Mouse (Mus musculus) Muller cell, postnatal 12 days (primary cell): ENCODE data around the gene Galnt2.

ENCODE experiments used
- DNase-seq: peaks from one replicate; pipeline ENCODE4 v3.0.0-alpha.2; 2015; ENCODE audit errors: inconsistent ontology term

The Galnt2 gene

DNA sequence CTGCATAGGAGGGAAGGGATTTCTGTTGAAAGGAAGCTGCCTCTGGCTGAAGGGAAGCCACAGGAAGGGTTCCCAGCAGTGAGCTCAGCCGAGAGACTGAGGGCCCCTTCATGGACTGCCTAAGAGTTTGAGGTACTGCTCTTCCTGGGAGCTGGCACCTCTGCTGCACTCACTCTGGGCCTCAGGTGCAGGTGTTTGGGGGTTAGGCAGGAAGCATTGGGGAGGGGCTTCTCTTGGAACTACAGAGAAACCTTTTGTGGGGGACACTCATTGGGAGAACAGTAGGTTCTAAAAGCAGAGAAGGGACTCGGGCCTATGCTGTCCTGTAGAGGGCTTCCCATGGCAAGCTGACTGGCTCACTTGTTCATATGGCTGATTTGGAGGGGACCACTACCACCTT is 3.3 kb downstream of the Galnt2 start:
- DNase-seq, result no peak

DNA sequence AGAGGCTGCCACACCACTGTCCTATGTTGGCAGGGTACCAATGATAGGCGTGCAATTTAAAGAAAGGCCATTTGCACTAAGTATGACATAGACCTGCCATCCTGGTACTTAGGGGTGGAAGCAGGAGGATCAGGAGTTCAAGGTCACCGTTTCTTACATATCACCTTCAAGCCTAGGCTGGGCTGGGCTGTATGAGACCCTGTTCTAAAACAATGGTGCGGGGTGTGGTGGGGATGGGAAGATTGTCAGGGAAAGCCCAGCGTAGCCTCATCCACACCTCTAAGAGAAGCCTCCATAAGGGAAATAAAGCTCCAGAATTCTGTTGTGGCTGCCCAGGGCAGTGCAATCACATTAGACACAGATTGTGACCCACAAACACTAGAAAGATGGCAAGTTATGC is 4.3 kb downstream of the Galnt2 start:
- DNase-seq, result no peak

DNA sequence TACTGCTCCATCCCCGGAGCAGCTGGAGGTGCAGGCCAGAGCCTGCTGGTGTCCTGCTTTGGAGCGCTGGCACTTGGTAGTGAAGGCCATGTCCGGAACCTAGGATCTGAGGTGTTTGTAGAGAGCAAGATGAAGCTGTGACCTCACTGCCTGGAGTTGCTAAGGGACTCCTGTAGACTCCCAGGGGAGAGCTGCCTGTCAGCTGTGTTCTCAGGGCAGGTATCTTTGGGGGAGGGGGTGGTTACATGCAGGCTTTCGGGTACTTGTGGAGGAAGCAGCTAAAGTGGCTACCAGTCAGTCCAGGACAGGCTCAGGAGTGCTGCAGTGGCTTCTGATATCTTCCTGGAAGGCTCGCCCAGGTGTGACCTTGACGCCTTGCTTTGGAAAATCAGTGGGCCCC is 8.2 kb downstream of the Galnt2 start:
- no peak for DNase-seq

DNA sequence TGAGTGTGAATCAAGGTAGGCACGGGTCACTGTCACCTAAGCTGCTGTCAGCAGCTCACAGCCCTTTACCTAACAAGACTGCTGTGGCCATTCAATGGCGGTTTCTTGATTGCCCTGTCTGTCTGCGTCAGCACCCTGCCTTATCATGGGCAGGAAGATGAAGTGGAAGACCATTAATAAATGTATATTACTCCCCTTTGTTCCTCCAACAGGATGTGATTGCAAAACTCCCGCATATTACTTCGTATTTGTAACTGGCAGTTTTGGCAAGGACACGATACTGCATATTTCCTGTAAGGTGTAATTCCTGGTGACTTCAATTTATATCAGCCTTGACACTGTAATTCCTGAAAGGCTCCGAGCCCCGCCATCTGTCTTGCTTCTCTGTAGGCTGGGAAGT is 9.7 kb downstream of the Galnt2 start:
- no peak for DNase-seq

DNA sequence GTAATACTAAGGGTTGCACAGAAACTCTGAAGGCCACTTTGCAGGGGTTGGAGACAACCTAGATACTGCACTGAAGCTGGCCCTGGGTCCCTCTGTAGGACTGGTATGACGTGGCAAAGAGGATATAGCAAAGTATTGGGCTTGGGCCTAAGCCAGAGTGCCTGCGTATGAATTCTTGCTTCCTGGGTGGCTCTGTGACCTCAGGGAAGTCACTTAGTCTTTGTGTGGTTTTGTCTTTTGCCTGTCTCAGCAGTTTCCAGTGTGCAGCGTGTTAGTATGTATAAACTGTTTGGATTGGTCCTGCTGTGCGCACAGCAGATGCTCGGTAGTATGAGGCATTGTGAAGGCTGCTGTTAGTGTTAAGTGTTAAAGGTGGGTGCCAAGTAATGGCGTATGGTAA is 11.0 kb downstream of the Galnt2 start:
- DNase-seq, result no peak

DNA sequence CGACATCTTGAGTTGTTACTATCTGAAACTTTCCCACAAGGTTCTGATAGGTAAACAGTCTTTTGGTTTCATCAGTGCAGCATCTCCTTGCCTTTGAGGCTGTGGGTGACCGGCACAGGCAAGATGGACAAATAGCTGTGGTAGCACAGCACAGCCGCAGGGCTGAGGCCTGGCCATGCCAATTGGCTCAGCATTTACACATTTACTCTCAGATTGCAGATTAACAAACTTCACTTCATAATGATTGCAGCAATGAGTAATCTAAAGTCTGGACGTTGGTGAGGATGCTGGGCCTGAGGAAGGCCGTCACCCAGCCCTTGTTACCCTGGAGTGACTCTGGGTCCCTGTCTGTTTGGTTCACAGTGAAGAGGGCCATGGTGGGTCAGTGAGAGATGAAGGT is 11.7 kb downstream of the Galnt2 start:
- DNase-seq, result no peak

DNA sequence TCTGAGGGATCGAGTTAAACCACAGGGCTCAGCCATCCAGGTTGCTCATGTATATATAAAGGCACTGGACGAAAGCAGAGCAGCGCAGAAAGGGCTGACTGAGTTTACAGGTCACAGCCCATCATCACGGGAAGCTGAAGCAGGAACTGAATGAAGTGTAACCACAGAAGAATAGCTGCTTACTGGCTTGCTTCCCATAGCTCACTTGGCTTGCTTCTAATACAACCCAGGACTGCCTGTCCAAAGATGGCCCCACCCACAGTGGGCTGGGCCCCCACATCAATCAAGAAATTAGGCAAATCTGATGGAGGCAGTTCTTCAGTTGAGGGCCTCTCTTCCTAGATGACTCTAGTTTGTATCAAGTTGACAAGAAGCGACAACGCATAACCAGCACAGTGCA is 16.4 kb downstream of the Galnt2 start:
- DNase-seq, result peak; percentile 48

DNA sequence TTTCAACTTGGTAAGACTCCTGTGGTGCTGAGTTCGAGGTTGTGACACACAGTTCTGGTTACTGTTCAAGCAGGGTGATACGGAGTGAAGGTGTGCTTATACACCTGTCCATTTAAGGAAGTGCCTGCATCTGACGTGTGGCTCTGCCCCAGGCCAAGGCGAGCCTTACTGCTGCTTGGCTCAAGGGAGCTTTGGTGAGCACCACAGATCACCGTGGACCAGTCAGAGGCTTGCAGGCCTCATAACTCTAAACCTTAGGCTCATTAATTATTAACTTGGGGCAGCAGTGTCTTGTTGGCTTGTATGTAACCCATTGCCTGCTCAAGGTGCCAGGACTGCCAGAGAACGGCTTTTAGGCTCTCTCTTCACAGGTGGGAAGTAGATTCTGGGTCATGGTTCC is 17.5 kb downstream of the Galnt2 start:
- no peak for DNase-seq

DNA sequence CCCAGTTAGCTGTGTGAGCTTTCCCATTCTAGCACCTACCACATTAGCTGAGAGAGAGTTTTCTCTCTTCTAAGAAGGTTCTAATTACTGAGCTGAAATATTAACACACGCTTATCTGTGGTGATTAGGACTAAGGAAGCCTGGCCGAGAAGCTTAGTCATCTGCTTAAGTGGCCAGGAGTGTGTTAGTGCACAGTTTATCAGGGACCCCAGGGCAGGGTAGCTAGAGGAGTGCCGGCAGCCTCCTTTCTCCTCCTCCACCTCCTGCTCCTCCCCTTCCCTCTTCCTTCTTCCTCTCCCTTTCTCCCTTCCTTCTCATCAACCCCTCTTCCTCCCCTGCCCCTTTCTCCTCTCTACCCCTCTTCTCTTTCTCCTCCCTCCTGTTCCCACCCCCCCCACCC is 19.1 kb downstream of the Galnt2 start:
- DNase-seq, result no peak

DNA sequence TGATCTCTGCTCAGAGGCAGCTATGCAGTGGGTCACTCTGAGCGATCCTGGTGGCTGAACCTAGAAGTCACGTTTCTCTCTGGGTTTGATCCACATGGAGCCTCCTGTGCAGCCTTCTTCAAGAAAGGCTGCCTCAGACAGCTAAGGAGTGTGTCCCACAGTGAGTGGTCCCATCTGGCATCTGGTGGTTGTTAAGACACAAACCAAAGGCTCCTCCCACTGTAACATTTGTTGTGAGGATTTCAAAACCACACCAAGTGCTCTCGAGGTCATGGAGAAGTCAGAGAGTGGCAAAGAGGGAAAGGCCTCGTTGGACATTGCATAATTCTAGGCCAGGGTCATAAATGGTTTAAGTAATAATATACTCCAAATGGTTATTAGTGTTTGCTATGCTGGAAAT is 19.6 kb downstream of the Galnt2 start:
- no peak for DNase-seq

DNA sequence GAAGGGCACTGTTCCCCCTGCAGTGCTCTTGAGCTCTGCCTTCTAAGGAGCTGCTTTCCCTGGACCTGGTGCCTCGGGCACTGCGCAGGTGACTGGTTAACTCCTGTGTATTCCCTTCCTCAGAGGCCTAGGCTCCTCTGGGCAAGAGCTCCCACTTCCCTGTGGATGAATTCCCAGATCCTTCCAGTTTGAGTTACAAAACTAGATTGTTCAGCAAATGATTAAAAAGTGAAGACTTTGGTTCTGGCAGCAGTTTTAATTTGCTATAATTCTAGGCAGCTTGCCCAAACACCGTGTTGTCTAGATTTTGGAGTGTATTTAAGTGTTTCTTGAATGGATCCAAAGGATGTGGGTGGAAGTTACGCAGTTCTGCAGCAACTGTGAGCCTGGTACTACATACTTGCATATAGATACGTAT is 21.4 kb downstream of the Galnt2 start:
- DNase-seq, result no peak

DNA sequence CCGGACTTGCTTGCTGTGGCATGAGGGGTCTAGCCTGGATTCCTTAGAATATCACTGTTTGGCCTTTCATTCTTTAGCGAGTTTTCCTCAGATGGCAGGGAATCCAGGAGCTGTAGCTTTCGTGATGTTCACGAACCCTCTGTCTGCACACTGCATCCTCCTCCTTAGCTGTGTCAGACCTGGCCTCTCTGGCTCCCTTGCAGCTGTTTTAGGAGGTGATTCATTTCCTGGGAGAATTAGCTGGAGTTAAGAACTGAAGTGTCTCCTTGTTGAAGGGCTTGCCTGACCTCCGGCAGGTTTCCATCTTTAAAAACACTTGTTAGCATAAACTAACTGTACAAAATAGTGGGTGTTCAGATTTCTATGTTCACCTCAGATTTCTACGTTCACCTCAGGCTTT is 22.7 kb downstream of the Galnt2 start:
- no peak for DNase-seq

DNA sequence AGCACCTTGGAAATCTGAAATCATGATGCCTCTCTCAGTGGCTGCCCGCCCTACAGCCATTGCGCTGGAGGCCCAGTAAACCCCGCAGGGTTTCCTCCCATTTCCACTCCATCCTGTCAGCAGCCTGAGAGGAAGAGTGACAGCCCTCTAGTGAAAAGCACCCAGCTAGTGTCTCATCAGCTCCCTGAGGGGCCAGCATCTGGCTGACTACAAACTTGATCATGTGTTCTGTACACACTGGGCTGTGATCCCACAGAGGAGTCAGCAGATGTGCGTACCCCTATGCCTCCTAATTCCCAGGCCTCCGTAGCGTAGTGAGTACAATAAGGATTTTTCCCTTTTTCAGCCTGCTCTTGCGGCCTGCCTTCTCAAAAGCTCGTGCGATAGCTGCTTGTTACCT is 25.6 kb downstream of the Galnt2 start:
- no peak for DNase-seq

DNA sequence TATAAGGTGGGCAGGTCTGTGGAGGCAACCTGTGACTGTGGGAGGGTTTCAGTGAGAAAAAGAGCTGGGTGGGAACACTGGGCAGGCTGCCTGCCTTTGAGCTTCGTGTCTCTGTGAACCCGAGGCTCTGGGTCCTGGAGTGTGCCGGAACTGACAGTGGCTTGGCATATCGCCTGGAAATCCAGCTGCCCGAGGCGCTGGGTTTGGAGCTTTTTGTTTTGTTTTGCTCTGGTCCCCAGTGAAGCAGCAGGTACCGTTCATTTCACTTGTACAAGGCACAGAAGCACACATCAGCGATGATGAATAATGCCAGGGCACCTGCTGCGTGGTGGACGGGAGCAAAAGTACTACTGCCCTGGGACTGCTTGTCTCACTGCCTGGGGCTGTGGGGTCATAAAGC is 26.2 kb downstream of the Galnt2 start:
- peak; percentile 83 for DNase-seq

DNA sequence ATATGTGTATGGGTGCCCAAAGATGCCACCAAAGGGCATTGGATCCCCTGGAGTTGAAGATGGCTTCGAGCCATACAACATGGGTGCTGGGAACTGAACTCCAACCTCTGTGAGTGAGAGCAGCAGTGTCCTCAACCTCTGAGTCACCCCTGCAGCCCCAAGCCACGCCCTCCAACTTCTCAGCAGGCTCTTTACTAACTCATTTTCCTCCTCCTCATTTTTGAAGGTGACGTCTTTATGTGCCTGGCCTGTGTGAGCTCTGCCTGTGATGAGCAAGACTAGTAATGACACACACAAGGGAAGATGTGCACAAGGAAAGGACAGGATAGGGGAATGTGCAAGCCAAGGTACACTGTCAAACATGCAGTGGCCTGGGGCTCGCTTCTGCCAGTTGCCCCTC is 28.0 kb downstream of the Galnt2 start:
- no peak for DNase-seq

DNA sequence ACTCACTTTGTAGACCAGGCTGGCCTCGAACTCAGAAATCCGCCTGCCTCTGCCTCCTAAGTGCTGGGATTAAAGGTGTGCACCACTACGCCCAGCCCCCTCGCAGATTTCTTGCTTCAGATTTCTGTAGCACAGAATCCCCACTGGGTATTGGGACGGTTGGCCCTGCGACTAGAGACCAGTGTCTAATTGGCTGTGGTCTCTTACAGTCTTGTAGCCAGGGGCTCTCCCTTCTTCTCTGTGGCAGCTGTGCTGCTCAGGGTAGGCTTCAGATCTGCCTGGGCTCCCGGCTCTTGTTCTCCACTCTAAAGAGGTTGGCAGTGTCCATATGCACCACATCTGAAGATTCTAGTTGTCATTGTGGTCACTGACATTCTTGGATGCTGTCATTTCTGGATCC is 28.7 kb downstream of the Galnt2 start:
- DNase-seq, result peak; percentile 42

DNA sequence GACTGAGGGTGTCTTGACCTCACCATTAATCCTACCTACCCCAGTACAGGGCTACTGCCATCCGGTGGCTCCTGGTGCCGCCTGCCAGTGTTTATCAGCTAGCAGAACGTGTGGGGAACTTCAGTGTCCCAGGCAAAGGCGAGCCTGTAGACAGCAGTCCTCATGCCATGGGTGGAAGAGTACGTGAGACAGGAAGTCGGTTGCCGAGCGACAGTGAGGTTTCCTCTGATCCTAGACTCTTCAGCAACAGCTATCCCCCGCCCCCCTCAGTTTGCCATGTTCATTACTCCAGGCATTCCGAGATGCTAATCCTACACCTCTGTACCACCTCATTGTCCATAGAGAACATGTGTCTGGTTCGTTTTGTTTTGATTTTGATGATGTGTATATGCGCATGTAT is 29.2 kb downstream of the Galnt2 start:
- DNase-seq, result no peak

DNA sequence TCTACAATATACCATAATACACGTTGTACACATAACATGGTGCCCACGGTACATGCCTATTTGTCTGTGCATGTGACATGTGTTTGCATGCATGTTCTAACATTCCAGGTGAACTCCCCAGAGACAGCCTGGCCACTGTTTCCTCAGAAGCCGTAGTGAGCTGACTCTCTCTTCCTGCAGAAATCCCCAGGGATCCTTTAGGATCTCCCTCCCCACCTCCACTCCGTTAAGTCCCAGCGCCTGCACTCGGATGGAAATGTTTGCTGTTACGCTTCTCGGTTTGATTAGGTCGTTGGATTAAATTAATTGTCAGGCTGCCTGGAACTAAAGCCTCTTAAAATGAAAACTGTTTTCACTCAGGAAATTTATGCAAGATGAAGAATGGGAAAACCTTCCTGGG is 31.9 kb downstream of the Galnt2 start:
- DNase-seq, result no peak

DNA sequence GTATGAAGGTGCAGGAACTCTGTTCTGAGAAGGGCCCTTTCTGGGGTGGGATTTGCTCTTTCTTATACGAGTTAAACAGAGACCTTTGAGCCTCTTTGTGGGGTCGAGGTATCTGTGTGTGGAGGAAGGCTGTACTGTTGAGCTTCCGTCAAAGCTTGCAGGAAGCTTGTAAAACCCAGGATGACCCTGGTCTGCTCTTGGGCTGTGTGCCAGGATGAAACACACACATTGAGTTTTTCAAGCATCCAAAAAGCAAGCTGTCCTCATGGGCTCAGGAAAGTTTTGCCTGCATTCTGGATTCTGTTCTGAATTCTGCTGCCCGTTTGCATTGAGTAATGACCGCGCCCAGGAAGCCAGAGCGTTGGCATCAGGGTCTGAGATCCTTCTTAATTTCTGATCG is 32.8 kb downstream of the Galnt2 start:
- no peak for DNase-seq

DNA sequence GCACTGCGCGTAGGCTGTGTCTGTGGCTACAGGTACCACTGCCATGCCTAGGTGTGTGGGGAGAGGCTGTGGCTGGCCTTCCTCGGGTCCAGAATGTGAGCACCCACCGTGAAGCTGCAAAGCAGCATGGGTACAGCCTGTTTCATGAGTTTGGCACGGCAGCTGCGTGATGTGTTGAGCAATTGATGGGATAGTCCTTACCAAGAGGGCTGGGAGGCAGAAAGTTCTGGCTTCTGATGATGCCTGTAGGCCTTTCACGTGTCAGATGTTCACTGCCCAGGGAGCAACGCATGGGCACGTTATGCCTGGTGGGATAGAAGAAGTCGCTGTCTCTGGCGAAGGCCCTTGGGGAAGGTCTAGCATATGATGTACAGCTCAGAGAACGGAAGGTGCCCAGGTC is 33.5 kb downstream of the Galnt2 start:
- DNase-seq, result no peak

DNA sequence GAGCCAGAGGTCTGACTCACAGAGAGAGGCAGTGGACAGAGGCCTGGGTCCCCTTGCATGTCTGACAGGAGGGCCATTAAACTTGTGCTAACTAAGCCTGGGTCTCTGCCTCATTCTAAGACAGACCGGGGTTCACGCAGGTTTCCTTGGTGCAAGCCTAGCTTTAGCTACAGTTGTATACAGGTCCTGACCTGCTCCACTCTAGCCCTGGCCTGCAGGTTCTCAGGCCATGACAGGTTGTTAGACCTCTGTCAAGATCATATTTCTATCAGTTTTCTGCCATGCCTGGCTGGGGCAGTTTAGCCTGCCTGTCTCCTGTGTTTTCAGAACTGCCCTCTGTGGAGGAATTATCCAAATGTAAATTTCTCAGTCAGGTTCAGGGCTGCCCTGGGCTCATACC is 33.9 kb downstream of the Galnt2 start:
- DNase-seq, result no peak

DNA sequence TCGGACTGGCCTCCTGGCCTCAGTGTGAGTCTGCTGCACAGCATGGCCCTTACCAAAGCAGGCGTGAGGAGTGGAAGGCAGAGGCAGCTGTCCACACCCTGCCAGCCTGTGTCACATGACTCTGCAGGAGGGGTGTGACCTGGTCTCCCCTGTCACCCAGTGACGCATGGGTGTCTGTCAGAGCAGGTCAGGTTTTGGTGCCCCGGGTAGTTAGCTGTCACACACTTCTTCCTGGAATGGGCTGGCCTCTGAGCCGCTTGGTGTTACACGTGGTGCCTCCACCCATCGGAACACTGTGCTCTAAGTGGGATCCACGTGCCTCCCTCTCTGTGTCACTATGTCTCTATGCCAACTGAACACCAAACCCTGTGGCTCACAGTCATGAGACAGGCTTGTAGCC is 34.6 kb downstream of the Galnt2 start:
- DNase-seq, result no peak

DNA sequence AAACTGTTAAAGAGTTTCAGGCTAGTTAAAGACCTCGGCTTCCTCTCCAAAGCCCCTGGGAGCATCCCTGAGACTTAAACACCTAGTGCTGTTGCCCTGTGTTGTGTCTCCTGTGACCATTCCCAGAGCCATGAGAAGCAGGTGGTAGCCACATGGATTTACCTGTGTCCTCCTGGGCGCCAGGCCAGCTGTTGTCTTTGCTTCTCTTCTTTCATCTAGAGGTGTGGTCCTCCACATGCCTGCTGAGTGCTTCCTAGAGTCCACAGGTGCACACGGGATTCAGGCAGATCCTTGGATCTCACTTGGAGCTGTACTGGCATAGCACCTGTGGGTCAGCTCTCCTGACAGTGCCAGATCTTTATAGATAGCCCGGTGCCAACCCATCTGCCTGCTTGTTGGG is 36.0 kb downstream of the Galnt2 start:
- no peak for DNase-seq

DNA sequence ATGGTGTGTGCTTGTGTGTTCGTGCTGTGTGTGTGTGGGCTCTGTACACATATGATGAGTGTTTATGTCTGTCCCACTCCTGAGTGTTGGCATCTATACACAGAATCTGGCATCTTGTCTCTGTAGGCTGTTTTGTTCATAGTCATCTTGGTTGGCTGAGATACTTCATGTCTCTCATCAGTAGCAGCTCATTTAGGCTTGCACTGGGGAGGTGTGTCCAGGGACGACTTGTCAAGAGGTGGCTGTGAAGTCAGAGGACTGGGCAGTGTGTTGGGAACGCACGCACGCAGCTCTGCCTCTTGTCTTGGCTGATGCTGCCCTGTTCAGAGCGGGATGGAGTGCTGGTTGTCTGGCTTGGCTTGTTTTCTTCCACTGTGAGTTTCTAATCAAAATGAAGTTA is 39.3 kb downstream of the Galnt2 start:
- DNase-seq, result no peak

DNA sequence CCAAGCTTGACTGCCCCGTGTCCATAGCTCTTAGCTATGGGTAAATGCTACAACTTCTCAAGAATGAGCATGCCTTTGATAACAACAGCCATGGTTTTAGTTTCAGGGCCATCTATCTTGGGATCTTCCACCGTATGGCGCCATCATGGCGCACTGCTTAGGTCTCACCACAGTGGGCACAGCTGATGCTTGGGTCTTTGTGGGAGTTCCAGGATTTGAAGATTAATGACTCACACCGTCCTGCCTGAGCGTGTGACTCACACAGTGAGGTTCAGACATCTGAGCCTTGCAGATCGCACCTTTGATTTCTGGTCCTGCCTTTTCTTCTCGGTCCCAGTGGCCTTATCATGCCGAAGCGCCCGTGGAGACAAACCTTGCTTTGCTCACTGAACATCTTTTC is 39.7 kb downstream of the Galnt2 start:
- DNase-seq, result no peak
